8 mouse cellular contexts compared by ENCODE assay signal in genomic region chr11:105123986-105124385, GRCm38 (mm10). TPM values are rescaled to one million over a fixed set of nuclear protein-coding genes. Genes with fewer than 3 reads are reported as not detected.
DNase-seq lines count a peak whose midpoint lies in the region; ATAC-seq and TF ChIP-seq lines count a peak whose summit lies in the region.

No protein-coding gene starts in this region.

- H3K27me3 ChIP-seq in forebrain, embryonic 10.5 days (ENCODE audit: poor library complexity, severe bottlenecking) = no peaks in the 10 kb centered on the region
- H3K27me3 ChIP-seq in forebrain, embryonic 15.5 days = no peaks in the 10 kb centered on the region
- H3K27me3 ChIP-seq in C2C12 (ENCODE audit: control insufficient read depth, insufficient read depth, insufficient read length) = no peaks in the 10 kb centered on the region
- H3K27me3 ChIP-seq in heart, postnatal 0 days (ENCODE audit: control insufficient read depth, insufficient read depth, low read length) = no peaks in the 10 kb centered on the region
- H3K27me3 ChIP-seq in limb, embryonic 12.5 days = no peaks in the 10 kb centered on the region

- no peak overlapping the region for H3K9ac ChIP-seq in forebrain, embryonic 15.5 days (replicated peaks)
- no peak overlapping the region for H3K9ac ChIP-seq in heart, postnatal 0 days (replicated peaks; ENCODE audit: low read depth, low read length)
- no peak overlapping the region for H3K9ac ChIP-seq in limb, embryonic 12.5 days (replicated peaks)

- no peak for TF ChIP-seq POLR2A in bone marrow macrophage, adult 2 months (IDR thresholded peaks at IDR 0.05; ENCODE audit: borderline replicate concordance, low read depth, low read length)

- H3K36me3 ChIP-seq in forebrain, embryonic 10.5 days (replicated peaks) = peaks cover 4% of the 10 kb centered on the region
- H3K36me3 ChIP-seq in forebrain, embryonic 15.5 days = no peaks in the 10 kb centered on the region
- H3K36me3 ChIP-seq in C2C12 (ENCODE audit: control insufficient read depth, insufficient read depth) = peaks cover 11% of the 10 kb centered on the region
- 0 out of 2 replicates have a peak, but pooled peaks cover 7% of the 10 kb centered on the region for H3K36me3 ChIP-seq in heart, postnatal 0 days (replicated peaks; ENCODE audit: control insufficient read depth, insufficient read depth, low read length)
- H3K36me3 ChIP-seq in limb, embryonic 12.5 days = peaks cover 6% of the 10 kb centered on the region; the same call in 1 of the 2 replicates

- TF ChIP-seq EP300 in heart, postnatal 0 days (IDR thresholded peaks at IDR 0.05; ENCODE audit: low read depth) = no peak

- H3K9me3 ChIP-seq in forebrain, embryonic 10.5 days = no peaks in the 10 kb centered on the region
- H3K9me3 ChIP-seq in forebrain, embryonic 15.5 days = no peaks in the 10 kb centered on the region
- H3K9me3 ChIP-seq in heart, postnatal 0 days (replicated peaks; ENCODE audit: control insufficient read depth, low read length) = no peaks in the 10 kb centered on the region
- H3K9me3 ChIP-seq in limb, embryonic 12.5 days = no peaks in the 10 kb centered on the region

- no peak for ATAC-seq in forebrain, embryonic 15.5 days (replicated peaks)
- no peak for ATAC-seq in heart, postnatal 0 days (ENCODE audit: insufficient read depth, low read depth)
- 0 out of 2 replicates have a peak, but pooled peaks have one; percentile 48 for ATAC-seq in limb, embryonic 12.5 days (ENCODE audit: insufficient number of reproducible peaks, insufficient read depth, low FRiP score, low TSS enrichment, low read depth)

- H3K79me3 ChIP-seq in C2C12 (ENCODE audit: low read depth) = peaks cover 27% of the 10 kb centered on the region

- no peak overlapping the region for H3K4me3 ChIP-seq in forebrain, embryonic 10.5 days
- H3K4me3 ChIP-seq in forebrain, embryonic 15.5 days = no peak overlapping the region
- no peak overlapping the region for H3K4me3 ChIP-seq in C2C12 (ENCODE audit: insufficient read depth, poor library complexity, severe bottlenecking)
- no peak overlapping the region for H3K4me3 ChIP-seq in bone marrow macrophage, adult 2 months (ENCODE audit: insufficient read depth, low read length)
- H3K4me3 ChIP-seq in heart, postnatal 0 days (ENCODE audit: low read depth, low read length) = no peak overlapping the region
- no peak overlapping the region for H3K4me3 ChIP-seq in limb, embryonic 12.5 days (replicated peaks)

- H3K27ac ChIP-seq in forebrain, embryonic 10.5 days = no peak overlapping the region
- no peak overlapping the region for H3K27ac ChIP-seq in forebrain, embryonic 15.5 days (replicated peaks)
- no peak overlapping the region for H3K27ac ChIP-seq in bone marrow macrophage, adult 2 months (ENCODE audit: insufficient read depth, low read depth, low read length)
- no peak overlapping the region for H3K27ac ChIP-seq in heart, postnatal 0 days (ENCODE audit: low read depth)
- H3K27ac ChIP-seq in limb, embryonic 12.5 days = no peak overlapping the region

- peak; percentile 55 for DNase-seq in forebrain, embryonic 10.5 days (ENCODE audit: extremely low spot score, low spot score)
- DNase-seq in heart, postnatal 0 days (ENCODE audit: low spot score) = peak; percentile 64
- DNase-seq in naive thymus-derived CD4-positive, alpha-beta T cell, adult 2 months (ENCODE audit: low read depth) = peak; percentile 69
- peak; percentile 52 for DNase-seq in thymus, postnatal 25 days

- TF ChIP-seq CTCF in C2C12 (IDR thresholded peaks at IDR 0.05; ENCODE audit: control insufficient read depth, insufficient read depth, insufficient read length) = peak; percentile 14
- 0 out of 2 replicates have a peak, but pooled peaks have one; percentile 29 for TF ChIP-seq CTCF in bone marrow macrophage, adult 2 months (IDR thresholded peaks at IDR 0.05; ENCODE audit: low read depth, low read length)
- TF ChIP-seq CTCF in heart, postnatal 0 days (IDR thresholded peaks at IDR 0.05; ENCODE audit: low read depth) = peak; percentile 64

- H3ac ChIP-seq in C2C12 (ENCODE audit: control insufficient read depth, insufficient read length, low read depth) = no peak overlapping the region

- WGBS in forebrain, embryonic 10.5 days = 11% methylated on average over 9 of the region's 9 CpGs
- WGBS in forebrain, embryonic 15.5 days = 6% methylated on average over 9 of the region's 9 CpGs
- 10% methylated on average over 9 of the region's 9 CpGs for WGBS in heart, postnatal 0 days
- 5% methylated on average over 9 of the region's 9 CpGs for WGBS in limb, embryonic 12.5 days

- peaks cover 14% of the 10 kb centered on the region for H3K4me1 ChIP-seq in forebrain, embryonic 10.5 days
- H3K4me1 ChIP-seq in forebrain, embryonic 15.5 days = peaks cover 11% of the 10 kb centered on the region
- peaks cover 19% of the 10 kb centered on the region for H3K4me1 ChIP-seq in bone marrow macrophage, adult 2 months (ENCODE audit: control insufficient read depth, insufficient read depth, low read length)
- peaks cover 11% of the 10 kb centered on the region for H3K4me1 ChIP-seq in heart, postnatal 0 days (ENCODE audit: control insufficient read depth, insufficient read depth)
- peaks cover 11% of the 10 kb centered on the region for H3K4me1 ChIP-seq in limb, embryonic 12.5 days (replicated peaks)

- H3K4me2 ChIP-seq in forebrain, embryonic 15.5 days (replicated peaks) = no peak overlapping the region
- H3K4me2 ChIP-seq in heart, postnatal 0 days (ENCODE audit: low read depth, low read length) = no peak overlapping the region
- H3K4me2 ChIP-seq in limb, embryonic 12.5 days = no peak overlapping the region

- peaks cover 28% of the 10 kb centered on the region for H3K79me2 ChIP-seq in C2C12 (ENCODE audit: control insufficient read depth, insufficient read depth)

TF ChIP-seq in C2C12, 6 proteins besides CTCF, POLR2A, EP300 and RAD21:
- TF ChIP-seq FOSL1 (IDR thresholded peaks at IDR 0.05; ENCODE audit: insufficient read depth, low read length, poor library complexity, severe bottlenecking) (no peak), MYOD1 (IDR thresholded peaks at IDR 0.05; ENCODE audit: control insufficient read depth, insufficient read length, low read depth) (no peak), MYOG (IDR thresholded peaks at IDR 0.05; ENCODE audit: control insufficient read depth, extremely low read depth, insufficient read length) (no peak), USF1 (IDR thresholded peaks at IDR 0.05; ENCODE audit: low read depth) (no peak), MAX (IDR thresholded peaks at IDR 0.05) (no peak), CEBPB (IDR thresholded peaks at IDR 0.05; ENCODE audit: low read depth) (no peak)

RNA-seq across cellular contexts. Expression of gene Mettl2, which starts 2.2 kb away (rescaled TPM):
- 53.9 and 55.6 TPM in 2 replicates for polyA plus RNA-seq in forebrain, embryonic 10.5 days (2016; fragmentation: Nextera tagmentation; extraction: Ambion mirVana)
- polyA plus RNA-seq in forebrain, embryonic 15.5 days (2015; fragmentation: Nextera tagmentation; extraction: Ambion mirVana) = 30.6 and 34.7 TPM in 2 replicates
- 18.5 TPM for polyA plus RNA-seq in C2C12 (2012; fragmentation: generic; extraction: Trizol)
- 13.6 and 14.5 TPM in 2 replicates for polyA plus RNA-seq in bone marrow macrophage, adult 2 months (2012; ENCODE audit: insufficient read depth, insufficient read length, missing spikeins)
- total RNA-seq in heart, postnatal 0 days (2014; rRNA removed; ENCODE audit: low replicate concordance) = 15.5 and 20.2 TPM in 2 replicates
- polyA plus RNA-seq in heart, postnatal 0 days (2015; fragmentation: Nextera tagmentation; extraction: Ambion mirVana) = 13.3 and 14.9 TPM in 2 replicates
- 49.6 and 55.2 TPM in 2 replicates for polyA plus RNA-seq in limb, embryonic 12.5 days (2016; fragmentation: Nextera tagmentation; extraction: Ambion mirVana)

RNA-seq across cellular contexts. Expression of gene Gm10842, which starts 22.7 kb away (rescaled TPM):
- not detected in 2 replicates for polyA plus RNA-seq in forebrain, embryonic 10.5 days (2016; fragmentation: Nextera tagmentation; extraction: Ambion mirVana)
- polyA plus RNA-seq in forebrain, embryonic 15.5 days (2015; fragmentation: Nextera tagmentation; extraction: Ambion mirVana) = not detected in 2 replicates
- polyA plus RNA-seq in C2C12 (2012; fragmentation: generic; extraction: Trizol) = not detected
- polyA plus RNA-seq in bone marrow macrophage, adult 2 months (2012; ENCODE audit: insufficient read depth, insufficient read length, missing spikeins) = not detected in 2 replicates
- total RNA-seq in heart, postnatal 0 days (2014; rRNA removed; ENCODE audit: low replicate concordance) = not detected in 2 replicates
- not detected in 2 replicates for polyA plus RNA-seq in heart, postnatal 0 days (2015; fragmentation: Nextera tagmentation; extraction: Ambion mirVana)
- not detected in 2 replicates for polyA plus RNA-seq in limb, embryonic 12.5 days (2016; fragmentation: Nextera tagmentation; extraction: Ambion mirVana)

RNA-seq across cellular contexts. Expression of gene Tlk2, which starts 54.6 kb away (rescaled TPM):
- polyA plus RNA-seq in forebrain, embryonic 10.5 days (2016; fragmentation: Nextera tagmentation; extraction: Ambion mirVana) = 21.5 and 22.1 TPM in 2 replicates
- polyA plus RNA-seq in forebrain, embryonic 15.5 days (2015; fragmentation: Nextera tagmentation; extraction: Ambion mirVana) = 18.6 TPM in 2 replicates
- 16.9 TPM for polyA plus RNA-seq in C2C12 (2012; fragmentation: generic; extraction: Trizol)
- 28.0 and 35.3 TPM in 2 replicates for polyA plus RNA-seq in bone marrow macrophage, adult 2 months (2012; ENCODE audit: insufficient read depth, insufficient read length, missing spikeins)
- total RNA-seq in heart, postnatal 0 days (2014; rRNA removed; ENCODE audit: low replicate concordance) = 22.5 and 50.4 TPM in 2 replicates
- polyA plus RNA-seq in heart, postnatal 0 days (2015; fragmentation: Nextera tagmentation; extraction: Ambion mirVana) = 10.7 and 10.9 TPM in 2 replicates
- polyA plus RNA-seq in limb, embryonic 12.5 days (2016; fragmentation: Nextera tagmentation; extraction: Ambion mirVana) = 29.6 and 31.9 TPM in 2 replicates

Comparison
In these comparisons a context has a peak if more than half of its experiments do, and no peak if none do; other contexts are left out.
1. CTCF ChIP-seq: peak in every context shown above with its lines; median percentile 64 in heart, postnatal 0 days; 29 in bone marrow macrophage, adult 2 months; 14 in C2C12.